7 mouse cellular contexts compared by ENCODE assay signal in the genomic region with DNA sequence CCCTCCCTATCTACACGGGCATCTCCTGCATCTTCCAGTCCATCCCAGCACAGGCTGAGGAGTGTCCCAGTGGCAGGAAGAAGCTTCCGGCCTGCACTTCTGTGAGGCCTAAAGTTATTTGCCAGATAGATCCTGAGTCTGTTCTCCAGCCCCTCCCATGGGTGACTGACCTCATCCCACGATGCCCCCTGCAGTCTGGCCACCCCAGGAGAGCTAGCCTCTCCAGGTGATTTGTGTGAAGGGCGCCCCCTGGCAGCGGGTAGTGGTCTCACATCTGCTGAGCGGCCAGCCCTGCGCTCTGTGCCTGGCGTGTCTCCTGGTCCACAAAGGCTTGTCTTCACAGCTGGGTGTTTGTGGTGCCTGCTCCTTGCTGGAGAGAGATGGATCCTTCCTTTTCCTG.
DNase-seq lines count a peak whose midpoint lies in the region; ATAC-seq and TF ChIP-seq lines count a peak whose summit lies in the region.

No protein-coding gene starts in this region.

- H3K4me1 ChIP-seq in CH12.LX (ENCODE audit: control insufficient read depth in 1 of 2, insufficient read depth in 2 of 2), result peaks cover 79 to 93% of the 10 kb centered on the region in 2 experiments
- peaks cover 47% of the 10 kb centered on the region for H3K4me1 ChIP-seq in kidney, adult 2 months (ENCODE audit: control insufficient read depth, insufficient read depth, low read length)
- peaks cover 100% of the 10 kb centered on the region for H3K4me1 ChIP-seq in stomach, embryonic 15.5 days

- no peak for TF ChIP-seq EP300 in CH12.LX (IDR thresholded peaks at IDR 0.05; ENCODE audit: low read length)

- no peak for ATAC-seq in stomach, embryonic 15.5 days (ENCODE audit: insufficient read depth, low FRiP score, low read depth)

- no peaks in the 10 kb centered on the region for H3K27me3 ChIP-seq in CH12.LX (replicated peaks)
- no peaks in the 10 kb centered on the region for H3K27me3 ChIP-seq in kidney, adult 2 months (replicated peaks; ENCODE audit: control insufficient read depth, insufficient read depth, low read length)
- H3K27me3 ChIP-seq in stomach, embryonic 15.5 days (replicated peaks), result no peaks in the 10 kb centered on the region

- dilution Hi-C loops in CH12.LX (cut with MboI; ENCODE audit: extremely low pct_ligation_motif_present, extremely low pct_unique_long_range_greater_than_20kb, low sequenced_read_pairs), result no loop called here

- H3K79me2 ChIP-seq in CH12.LX (replicated peaks; ENCODE audit: control insufficient read depth, extremely low read depth, insufficient read depth, poor library complexity, severe bottlenecking), result peaks cover 22% of the 10 kb centered on the region

- peak overlapping the region; percentile 67; the same call in 1 of the 2 replicates for H3K4me2 ChIP-seq in CH12.LX (ENCODE audit: insufficient read depth, low read depth, poor library complexity, severe bottlenecking)
- peak overlapping the region; percentile 29 for H3K4me2 ChIP-seq in stomach, embryonic 15.5 days

- peak overlapping the region; percentile 98 for H3K27ac ChIP-seq in CH12.LX (ENCODE audit: insufficient read depth, low read depth)
- peak overlapping the region; percentile 68 for H3K27ac ChIP-seq in kidney, adult 2 months (ENCODE audit: insufficient read depth, low read depth, low read length)
- peak overlapping the region; percentile 93 for H3K27ac ChIP-seq in stomach, embryonic 15.5 days

- TF ChIP-seq POLR2A in CH12.LX (IDR thresholded peaks at IDR 0.05; ENCODE audit: low read depth, low read length), result 0 out of 2 replicates have a peak, but pooled peaks have one; percentile 25
- no peak for TF ChIP-seq POLR2A in kidney, adult 2 months (IDR thresholded peaks at IDR 0.05; ENCODE audit: low read depth, low read length)

- WGBS in kidney, adult 2 months, result 32% methylated on average over 8 of the region's 8 CpGs
- WGBS in stomach, embryonic 15.5 days, result 40% methylated on average over 8 of the region's 8 CpGs

- peak overlapping the region; percentile 62 for H3K9ac ChIP-seq in CH12.LX (ENCODE audit: insufficient read depth, low read depth)
- H3K9ac ChIP-seq in stomach, embryonic 15.5 days, result no peak overlapping the region

- no peaks in the 10 kb centered on the region for H3K9me3 ChIP-seq in CH12.LX (replicated peaks; ENCODE audit: low read length)
- H3K9me3 ChIP-seq in stomach, embryonic 15.5 days, result no peaks in the 10 kb centered on the region

- H3K4me3 ChIP-seq in CH12.LX (replicated peaks in 1 of 3; ENCODE audit: low read depth in 2 of 3, low read length in 2 of 3, poor library complexity in 1 of 3), result peak overlapping the region in 1 of 3 experiments; percentile 16
- H3K4me3 ChIP-seq in kidney, adult 2 months (ENCODE audit: insufficient read depth, low read depth, low read length), result no peak overlapping the region
- no peak overlapping the region for H3K4me3 ChIP-seq in stomach, embryonic 15.5 days (replicated peaks)

- in situ Hi-C loops in CH12.LX (cut with MboI; ENCODE audit: low pct_ligation_motif_present, low pct_unique_long_range_greater_than_20kb, low sequenced_read_pairs), result loop anchor here (5.0 kb wide), 2 partner anchors 44 to 66 kb away; no protein-coding TSS in a partner anchor

- DNase-seq in CH12.LX (ENCODE audit: extremely low read depth) (no peak), R1 (ENCODE audit: low read depth, low spot score) (peak; percentile 69)
- DNase-seq in gastrocnemius, adult 18-20 months (ENCODE audit: low spot score), result peak; percentile 56
- DNase-seq in kidney, adult 2 months, result peak; percentile 63
- DNase-seq in lung, postnatal 14 days, result peak; percentile 57
- no peak for DNase-seq in cerebellum, adult 11-12 months

- TF ChIP-seq CTCF in CH12.LX (conservative IDR thresholded peaks at IDR 0.05 in 1 of 2, IDR thresholded peaks at IDR 0.05 in 1 of 2; ENCODE audit: low read depth in 2 of 2, low read length in 2 of 2), result peak; percentile 67 to 99
- peak; percentile 67 for TF ChIP-seq CTCF in kidney, adult 2 months (conservative IDR thresholded peaks at IDR 0.05; ENCODE audit: insufficient read depth, insufficient read length, low read depth, low read length)

- peak; percentile 84 for TF ChIP-seq RAD21 in CH12.LX (IDR thresholded peaks at IDR 0.05; ENCODE audit: low read depth, low read length)

- peaks cover 0 to 33% of the 10 kb centered on the region in 2 experiments for H3K36me3 ChIP-seq in CH12.LX (replicated peaks in 1 of 2; ENCODE audit: control insufficient read depth in 1 of 2, insufficient read depth in 1 of 2, low read length in 1 of 2)
- H3K36me3 ChIP-seq in kidney, adult 2 months (ENCODE audit: control insufficient read depth, insufficient read depth, low read length), result no peaks in the 10 kb centered on the region
- H3K36me3 ChIP-seq in stomach, embryonic 15.5 days, result no peaks in the 10 kb centered on the region

TF ChIP-seq in CH12.LX, 34 proteins besides CTCF, POLR2A, EP300 and RAD21:
- no peak for TF ChIP-seq E2F4 (IDR thresholded peaks at IDR 0.05; ENCODE audit: insufficient replicate concordance, low read depth, low read length)
- no peak for TF ChIP-seq TBP (conservative IDR thresholded peaks at IDR 0.05; ENCODE audit: low read depth, low read length)
- no peak for TF ChIP-seq ZKSCAN1 (IDR thresholded peaks at IDR 0.05; ENCODE audit: borderline replicate concordance, low read depth, low read length)
- peak; percentile 40; the same call in 1 of the 2 replicates for TF ChIP-seq ETS1 (conservative IDR thresholded peaks at IDR 0.05; ENCODE audit: low read depth, low read length)
- TF ChIP-seq NELFE (IDR thresholded peaks at IDR 0.05; ENCODE audit: low read depth, low read length), result peak; percentile 80; the same call in 1 of the 2 replicates
- TF ChIP-seq MAZ (IDR thresholded peaks at IDR 0.05; ENCODE audit: low read depth, low read length), result peak; percentile 87
- TF ChIP-seq CHD2 (IDR thresholded peaks at IDR 0.05; ENCODE audit: low read length), result no peak; the same call in 1 of the 2 replicates
- 0 out of 2 replicates have a peak, but pooled peaks have one; percentile 28 for TF ChIP-seq BHLHE40 (IDR thresholded peaks at IDR 0.05; ENCODE audit: low read depth, low read length)
- TF ChIP-seq MAFK (IDR thresholded peaks at IDR 0.05; ENCODE audit: insufficient replicate concordance, low read length), result no peak
- TF ChIP-seq ZC3H11A (IDR thresholded peaks at IDR 0.05; ENCODE audit: low read depth, low read length), result peak; percentile 93
- peak; percentile 29; the same call in 1 of the 2 replicates for TF ChIP-seq MAX (IDR thresholded peaks at IDR 0.05; ENCODE audit: low read length)
- peak; percentile 33; the same call in 1 of the 2 replicates for TF ChIP-seq RCOR1 (conservative IDR thresholded peaks at IDR 0.05; ENCODE audit: low read depth, low read length)
- peak; percentile 76 for TF ChIP-seq IRF4 (IDR thresholded peaks at IDR 0.05; ENCODE audit: low read depth, low read length)
- TF ChIP-seq USF1 (IDR thresholded peaks at IDR 0.05; ENCODE audit: low read depth, low read length), result no peak
- no peak for TF ChIP-seq ZNF384 (IDR thresholded peaks at IDR 0.05; ENCODE audit: low read depth, low read length)
- no peak for TF ChIP-seq ZMIZ1 (IDR thresholded peaks at IDR 0.05; ENCODE audit: low read depth, low read length)
- TF ChIP-seq SIN3A (IDR thresholded peaks at IDR 0.05; ENCODE audit: low read length), result 0 out of 2 replicates have a peak, but pooled peaks have one; percentile 76
- TF ChIP-seq JUND (conservative IDR thresholded peaks at IDR 0.05; ENCODE audit: low read depth, low read length), result no peak
- 0 out of 2 replicates have a peak, but pooled peaks have one; percentile 34 for TF ChIP-seq MYC (IDR thresholded peaks at IDR 0.05; ENCODE audit: low read depth, low read length)
- no peak for TF ChIP-seq ELF1 (IDR thresholded peaks at IDR 0.05; ENCODE audit: low read depth, low read length)
- TF ChIP-seq GABPA (IDR thresholded peaks at IDR 0.05; ENCODE audit: insufficient replicate concordance, low read depth, low read length), result no peak
- TF ChIP-seq HCFC1 (IDR thresholded peaks at IDR 0.05; ENCODE audit: low read depth, low read length), result no peak; the same call in 1 of the 2 replicates
- TF ChIP-seq PAX5 (IDR thresholded peaks at IDR 0.05; ENCODE audit: low read length), result no peak
- no peak for TF ChIP-seq POLR2AphosphoS2 (IDR thresholded peaks at IDR 0.05; ENCODE audit: low read depth, low read length)
- no peak; the same call in none of the 2 replicates for TF ChIP-seq MXI1 (IDR thresholded peaks at IDR 0.05; ENCODE audit: low read depth, low read length)
- peak; percentile 83 for TF ChIP-seq MEF2A (IDR thresholded peaks at IDR 0.05; ENCODE audit: borderline replicate concordance, low read depth, low read length)
- TF ChIP-seq UBTF (IDR thresholded peaks at IDR 0.05; ENCODE audit: low read depth, low read length), result no peak
- no peak for TF ChIP-seq USF2 (conservative IDR thresholded peaks at IDR 0.05; ENCODE audit: low read depth, low read length)
- TF ChIP-seq CHD1 (IDR thresholded peaks at IDR 0.05; ENCODE audit: low read depth, low read length), result no peak
- no peak for TF ChIP-seq JUN (IDR thresholded peaks at IDR 0.05; ENCODE audit: insufficient read depth, low read depth, low read length)
- TF ChIP-seq SMC3 (IDR thresholded peaks at IDR 0.05; ENCODE audit: low read depth, low read length), result peak; percentile 100
- no peak for TF ChIP-seq KAT2A (IDR thresholded peaks at IDR 0.05; ENCODE audit: insufficient replicate concordance, low read length)
- TF ChIP-seq TCF12 (IDR thresholded peaks at IDR 0.05; ENCODE audit: low read depth, low read length), result peak; percentile 83
- 0 out of 2 replicates have a peak, but pooled peaks have one; percentile 18 for TF ChIP-seq NRF1 (IDR thresholded peaks at IDR 0.05; ENCODE audit: low read depth, low read length)

Comparison
In these comparisons a context has a peak if more than half of its experiments do, and no peak if none do; other contexts are left out.
1. DNase-seq: peak in R1 (single experiment), gastrocnemius, adult 18-20 months (single experiment), kidney, adult 2 months (single experiment) and lung, postnatal 14 days (single experiment); none in CH12.LX (single experiment) and cerebellum, adult 11-12 months (single experiment).
2. Peak in every context shown above with its lines, with median percentiles within 50 percentile points of each other: H3K27ac ChIP-seq.